Mouse (Mus musculus) ES-Bruce4 (cell line): Measurements from ENCODE around the gene Chchd6.

Experiments
- CTCF ChIP-seq: IDR thresholded peaks from one replicate; pipeline ENCODE4 v1.8.1; 2011; ENCODE audit warnings: low read depth, low read length
- POLR2A ChIP-seq: IDR thresholded peaks from one replicate; pipeline ENCODE4 v1.8.1; 2011; ENCODE audit warnings: low read length; ENCODE audit not compliant: insufficient read depth

DNA sequence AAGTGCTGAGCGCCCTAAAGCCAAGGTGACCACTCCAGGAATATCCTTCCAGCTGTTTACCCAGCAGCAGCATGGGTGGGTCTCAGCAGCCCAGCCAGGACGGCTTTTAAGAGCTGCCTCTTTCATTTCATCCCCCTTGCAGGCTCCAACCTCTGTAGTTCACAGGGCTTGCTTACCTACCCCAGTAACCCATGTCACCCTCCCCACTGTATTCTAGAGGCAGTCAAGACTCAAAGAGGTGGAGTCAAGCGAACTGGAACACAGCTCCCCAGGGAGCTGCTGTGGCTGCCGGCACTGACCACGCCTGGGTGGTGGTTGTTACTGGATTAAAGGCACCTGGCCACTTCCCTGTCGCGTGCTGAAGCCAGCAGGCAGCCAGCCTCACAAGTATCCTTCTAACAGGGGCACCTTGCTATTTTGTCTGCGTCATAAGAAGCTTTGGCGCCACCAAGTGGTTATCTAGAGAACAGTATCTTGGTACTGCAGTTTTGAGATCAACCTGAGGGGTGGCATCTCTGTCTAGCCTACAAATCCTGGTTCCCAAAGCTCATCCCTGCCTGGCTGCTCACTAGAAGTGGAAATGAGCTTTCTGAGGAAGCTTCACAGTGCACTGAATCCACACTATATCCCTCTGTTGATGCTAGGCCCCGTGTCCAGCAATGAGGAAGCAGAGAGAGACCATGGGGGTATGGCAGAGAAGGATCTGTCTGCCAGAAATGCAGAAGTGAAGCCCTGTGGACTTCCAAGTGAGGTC, 36.5 kb upstream of the Chchd6 start:
- no peak for TF ChIP-seq POLR2A
- TF ChIP-seq CTCF = peak; percentile 50
